Mouse (Mus musculus) intestine, postnatal 0 days (tissue): ENCODE measurements at regions not wholly inside any gene's neighbourhood (a gene's known extent, or its start where the extent isn't known, plus 50 kb on each side); places are given as distances from the start of the nearest gene placed in this dataset.

Experiments
- ATAC-seq: fragments of 200-750 bp; cut with Nextera tagmentation; 2 replicates; pipeline ENCODE4 v1.8.0; 2017; ENCODE audit warnings: mild to moderate bottlenecking, moderate TSS enrichment, moderate library complexity
- H3K27ac ChIP-seq: fragments of 300-500 bp; sonication (generic); 2 replicates; pipeline ENCODE4 v1.5.1; 2014; ENCODE audit warnings: mild to moderate bottlenecking, low read depth, low read length, moderate library complexity
- H3K27me3 ChIP-seq: fragments of 300-500 bp; sonication (generic); replicated peaks from 2 replicates; pipeline ENCODE4 v1.6.1; 2014; ENCODE audit warnings: low read length, mixed read lengths; ENCODE audit not compliant: control insufficient read depth, insufficient read depth
- H3K36me3 ChIP-seq: fragments of 300-500 bp; sonication (generic); 2 replicates; pipeline ENCODE4 v1.6.1; 2014; ENCODE audit warnings: mild to moderate bottlenecking, moderate library complexity; ENCODE audit not compliant: control insufficient read depth, insufficient read depth
- H3K4me1 ChIP-seq: fragments of 300-500 bp; sonication (generic); replicated peaks from 2 replicates; pipeline ENCODE4 v1.6.1; 2014; ENCODE audit warnings: antibody characterized with exemption, low read length, mixed read lengths; ENCODE audit not compliant: control insufficient read depth, insufficient read depth
- H3K4me2 ChIP-seq: fragments of 300-500 bp; sonication (generic); replicated peaks from 2 replicates; pipeline ENCODE4 v1.6.1; 2014; ENCODE audit warnings: low read depth, mild to moderate bottlenecking, moderate library complexity
- H3K4me3 ChIP-seq: fragments of 300-500 bp; sonication (generic); 2 replicates; pipeline ENCODE4 v1.5.1; 2014; ENCODE audit warnings: low read depth, low read length
- H3K9ac ChIP-seq: fragments of 300-500 bp; sonication (generic); 2 replicates; pipeline ENCODE4 v1.6.1; 2014; ENCODE audit warnings: mild to moderate bottlenecking, low read depth, low read length
- H3K9me3 ChIP-seq: fragments of 300-500 bp; sonication (generic); 2 replicates; pipeline ENCODE4 v1.6.1; 2016; ENCODE audit warnings: mixed run types; ENCODE audit not compliant: control insufficient read depth
- CTCF ChIP-seq: sonication (generic); IDR thresholded peaks from 2 replicates; pipeline ENCODE4 v1.5.1; 2016; ENCODE audit warnings: low read depth, mild to moderate bottlenecking, control low read depth, antibody characterized with exemption, moderate library complexity
- WGBS: fragments of 180-500 bp; shearing (Covaris S2); extraction: QIAGEN DNeasy Blood & Tissue Kit; methylation state at CpG from one replicate; pipeline ENCODE4 v1.1.7; 2014; 5-methylcytosine and 5-hydroxymethylcytosine counted together

DNA sequence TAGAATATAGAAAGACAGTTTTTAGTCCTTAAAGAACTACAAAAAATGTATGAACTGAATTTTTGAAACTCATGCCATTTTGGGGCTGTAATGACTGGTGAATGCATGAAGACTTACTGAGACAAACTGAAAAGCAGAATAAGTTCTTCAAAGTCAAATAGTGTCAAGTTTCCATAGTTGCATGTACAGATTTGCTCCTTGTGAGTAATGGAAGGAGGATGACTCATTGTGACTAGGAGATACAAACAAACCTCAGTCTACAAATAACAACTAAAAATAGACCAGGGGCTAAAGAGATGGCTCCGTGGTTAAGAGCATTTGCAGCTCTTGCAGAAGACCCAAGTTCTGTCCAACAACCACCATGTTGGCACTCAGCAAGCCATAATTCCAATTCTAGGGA, 342.5 kb downstream of the Arl4a start:
- no peaks in the 10 kb centered on the region for H3K4me1 ChIP-seq
- H3K27me3 ChIP-seq, result no peaks in the 10 kb centered on the region
- no peaks in the 10 kb centered on the region for H3K9me3 ChIP-seq
- H3K9ac ChIP-seq, result no peak overlapping the region
- ATAC-seq, result no peak
- H3K4me2 ChIP-seq, result no peak overlapping the region
- no peak for TF ChIP-seq CTCF
- 63% methylated on average over 1 of the region's 1 CpGs for WGBS
- H3K36me3 ChIP-seq, result no peaks in the 10 kb centered on the region
- H3K4me3 ChIP-seq, result no peak overlapping the region
- H3K27ac ChIP-seq, result no peak overlapping the region

DNA sequence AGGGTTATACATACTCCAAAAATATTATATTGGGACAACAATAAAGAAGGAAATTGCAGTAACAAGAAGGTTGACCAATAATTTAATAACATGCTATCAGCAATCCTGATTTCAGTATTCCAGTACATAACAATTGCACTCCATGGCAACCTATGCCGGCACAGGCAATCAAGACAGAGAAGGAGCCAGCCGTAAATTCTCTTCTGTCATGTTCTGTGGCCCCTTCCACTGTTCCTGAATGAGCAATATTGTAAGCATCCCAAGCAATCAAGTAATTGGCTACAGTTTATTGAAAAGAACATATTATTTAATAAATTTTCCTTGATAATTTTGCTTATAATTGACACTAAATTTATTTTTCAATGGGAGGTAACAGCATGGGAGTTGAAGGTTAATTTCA, 345.8 kb downstream of the Arl4a start:
- H3K4me2 ChIP-seq, result no peak overlapping the region
- no peak for TF ChIP-seq CTCF
- no peaks in the 10 kb centered on the region for H3K27me3 ChIP-seq
- 71% methylated on average over 2 of the region's 2 CpGs for WGBS
- H3K9me3 ChIP-seq, result no peaks in the 10 kb centered on the region
- no peaks in the 10 kb centered on the region for H3K36me3 ChIP-seq
- no peak overlapping the region for H3K27ac ChIP-seq
- ATAC-seq, result no peak
- H3K9ac ChIP-seq, result no peak overlapping the region
- no peaks in the 10 kb centered on the region for H3K4me1 ChIP-seq
- H3K4me3 ChIP-seq, result no peak overlapping the region

DNA sequence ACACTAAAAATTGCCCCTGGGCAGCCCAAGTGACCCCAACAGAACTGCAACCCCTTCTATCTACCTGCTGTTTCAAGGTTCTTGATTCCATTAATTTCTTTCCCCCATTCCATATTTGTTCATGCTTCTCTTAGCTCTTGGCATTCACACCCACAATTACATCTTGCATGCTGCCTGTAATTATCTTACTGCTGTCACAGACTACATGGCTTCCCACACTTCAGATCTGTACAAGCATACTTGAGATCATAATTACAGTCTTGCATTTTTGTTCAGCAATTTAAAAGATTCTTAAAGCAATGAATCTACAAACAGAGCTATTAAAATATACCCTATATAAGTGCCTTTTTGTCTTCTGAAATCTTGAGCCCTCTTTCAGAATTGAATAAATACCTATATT, 352.4 kb downstream of the Arl4a start:
- Histone ChIP-seq H3K4me3 (no peak overlapping the region), H3K36me3 (no peaks in the 10 kb centered on the region), H3K9me3 (no peaks in the 10 kb centered on the region), H3K4me2 (no peak overlapping the region), H3K9ac (no peak overlapping the region), H3K27me3 (no peaks in the 10 kb centered on the region), H3K27ac (no peak overlapping the region), H3K4me1 (no peaks in the 10 kb centered on the region)
- ATAC-seq, result no peak
- TF ChIP-seq CTCF, result no peak

DNA sequence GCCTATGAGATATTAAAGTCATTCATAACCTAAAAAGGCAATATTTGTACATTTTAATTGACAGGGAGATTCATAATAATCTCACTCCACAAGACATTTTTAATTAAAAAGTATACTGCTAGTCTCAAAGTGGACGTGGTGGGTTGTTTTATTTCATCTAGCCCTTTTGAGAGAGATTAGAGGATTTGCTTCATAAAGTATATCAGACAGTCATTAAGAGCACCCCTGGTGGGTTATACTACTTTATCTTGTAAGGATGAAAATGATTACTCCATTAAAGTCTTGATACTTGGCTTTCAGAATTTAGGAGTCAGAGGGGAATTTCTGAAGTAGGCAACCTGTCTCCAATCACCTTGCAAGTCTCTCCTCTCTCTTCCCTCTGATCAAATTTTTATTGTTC, 355.7 kb downstream of the Arl4a start:
- no peaks in the 10 kb centered on the region for H3K36me3 ChIP-seq
- WGBS, result 84% methylated on average over 1 of the region's 1 CpGs
- no peaks in the 10 kb centered on the region for H3K27me3 ChIP-seq
- H3K4me2 ChIP-seq, result no peak overlapping the region
- ATAC-seq, result no peak
- H3K27ac ChIP-seq, result no peak overlapping the region
- H3K4me3 ChIP-seq, result no peak overlapping the region
- H3K4me1 ChIP-seq, result no peaks in the 10 kb centered on the region
- no peaks in the 10 kb centered on the region for H3K9me3 ChIP-seq
- no peak overlapping the region for H3K9ac ChIP-seq
- no peak for TF ChIP-seq CTCF

DNA sequence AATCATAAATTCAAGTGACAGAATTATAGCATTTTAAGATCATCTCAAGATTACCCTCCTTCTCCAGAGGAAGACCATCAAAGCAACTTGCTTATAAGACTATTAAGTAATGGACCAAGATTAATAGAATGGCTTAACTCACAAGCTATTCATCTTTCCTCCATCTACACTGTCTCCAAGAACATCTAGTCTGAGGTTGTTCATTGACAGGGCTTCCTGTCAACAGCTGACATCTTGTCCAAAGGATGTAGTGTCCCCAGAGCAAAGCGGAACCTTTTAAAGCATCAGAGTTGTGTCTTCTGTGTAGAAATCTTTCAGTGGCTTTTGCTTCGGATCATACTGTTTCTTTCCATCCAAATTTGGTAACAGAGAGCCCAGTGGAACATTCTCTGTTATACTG, 362.2 kb downstream of the Arl4a start:
- no peak overlapping the region for H3K9ac ChIP-seq
- no peak overlapping the region for H3K27ac ChIP-seq
- no peak for TF ChIP-seq CTCF
- H3K36me3 ChIP-seq, result no peaks in the 10 kb centered on the region
- no peaks in the 10 kb centered on the region for H3K9me3 ChIP-seq
- no peaks in the 10 kb centered on the region for H3K27me3 ChIP-seq
- no peaks in the 10 kb centered on the region for H3K4me1 ChIP-seq
- no peak overlapping the region for H3K4me3 ChIP-seq
- H3K4me2 ChIP-seq, result no peak overlapping the region
- 83% methylated on average over 2 of the region's 2 CpGs for WGBS
- no peak for ATAC-seq

DNA sequence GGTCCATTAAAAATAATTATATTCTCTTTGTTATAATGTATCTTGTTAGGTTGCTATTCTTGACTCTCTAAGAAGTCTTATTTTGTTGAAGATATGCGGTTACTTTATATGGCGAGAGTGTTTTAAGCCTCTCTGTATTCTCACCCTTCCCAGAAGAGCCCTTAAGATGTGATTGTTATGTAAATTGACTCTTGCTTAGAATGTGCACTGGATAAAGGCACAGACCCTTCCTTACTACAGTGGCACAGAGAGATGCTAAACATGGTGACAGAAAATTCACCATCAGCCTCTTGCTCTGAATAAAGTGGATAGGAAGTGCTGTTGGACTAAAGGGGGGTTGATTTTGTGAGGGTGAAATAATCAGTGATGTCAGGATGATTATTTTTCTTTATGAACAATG, 370.1 kb downstream of the Arl4a start:
- H3K9me3 ChIP-seq, result no peaks in the 10 kb centered on the region
- H3K9ac ChIP-seq, result no peak overlapping the region
- no peaks in the 10 kb centered on the region for H3K36me3 ChIP-seq
- TF ChIP-seq CTCF, result no peak
- no peak overlapping the region for H3K27ac ChIP-seq
- WGBS, result 78% methylated on average over 2 of the region's 2 CpGs
- no peaks in the 10 kb centered on the region for H3K4me1 ChIP-seq
- no peak overlapping the region for H3K4me3 ChIP-seq
- no peaks in the 10 kb centered on the region for H3K27me3 ChIP-seq
- ATAC-seq, result no peak
- H3K4me2 ChIP-seq, result no peak overlapping the region

DNA sequence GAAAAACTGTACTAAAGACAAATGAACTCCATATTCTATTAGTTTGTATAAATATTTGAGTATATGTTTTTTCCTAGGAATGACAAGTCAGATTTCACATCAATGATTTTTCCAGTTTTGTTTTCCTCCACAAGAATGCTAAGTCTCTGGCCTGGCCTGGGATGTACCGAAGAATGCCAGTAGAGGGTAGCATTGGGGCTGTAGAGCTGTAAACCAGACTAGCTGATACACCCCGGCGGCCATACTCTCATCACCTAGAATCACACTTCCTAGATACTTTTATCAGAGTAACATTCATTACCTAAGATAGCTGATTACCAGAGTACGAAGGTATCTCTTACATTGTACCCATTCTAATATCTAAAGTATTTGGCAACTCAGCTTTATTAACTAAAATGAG, 372.4 kb downstream of the Arl4a start:
- Histone ChIP-seq H3K9me3 (no peaks in the 10 kb centered on the region), H3K4me3 (no peak overlapping the region), H3K27ac (no peak overlapping the region), H3K4me2 (no peak overlapping the region), H3K36me3 (no peaks in the 10 kb centered on the region), H3K9ac (no peak overlapping the region), H3K27me3 (no peaks in the 10 kb centered on the region), H3K4me1 (no peaks in the 10 kb centered on the region)
- WGBS, result 11% methylated on average over 4 of the region's 4 CpGs
- peak; percentile 82 for ATAC-seq
- peak; percentile 89 for TF ChIP-seq CTCF
